Mouse (Mus musculus) testis, adult 2 months (tissue): Measurements from ENCODE around the gene Fxyd6. TPM values are rescaled to one million over a fixed set of nuclear protein-coding genes. Genes with fewer than 3 reads are reported as not detected.

Experiments used
- H3K27ac ChIP-seq: fragments of 200-500 bp; 2 replicates; pipeline ENCODE4 v1.5.1; 2012; ENCODE audit warnings: low read depth, low read length; ENCODE audit not compliant: control insufficient read depth, insufficient read depth
- H3K27me3 ChIP-seq: fragments of 200-500 bp; 2 replicates; pipeline ENCODE4 v1.6.1; 2012; ENCODE audit warnings: mild to moderate bottlenecking, low read length, moderate library complexity; ENCODE audit not compliant: control insufficient read depth, insufficient read depth
- H3K36me3 ChIP-seq: fragments of 200-500 bp; 2 replicates; pipeline ENCODE4 v1.6.1; 2012; ENCODE audit warnings: mild to moderate bottlenecking, low read length; ENCODE audit not compliant: control insufficient read depth, insufficient read depth
- H3K4me1 ChIP-seq: fragments of 200-500 bp; 2 replicates; pipeline ENCODE4 v1.6.1; 2012; ENCODE audit warnings: low read length; ENCODE audit not compliant: control insufficient read depth, insufficient read depth
- H3K4me3 ChIP-seq: fragments of 200-500 bp; 2 replicates; pipeline ENCODE4 v1.5.1; 2012; ENCODE audit warnings: low read depth, mild to moderate bottlenecking, low read length, moderate library complexity, mixed read lengths; ENCODE audit not compliant: control insufficient read depth
- CTCF ChIP-seq: fragments of 200-500 bp; IDR thresholded peaks from 2 replicates; pipeline ENCODE4 v1.5.1; 2012; ENCODE audit warnings: low read depth, mild to moderate bottlenecking, inconsistent platforms, low read length, moderate library complexity; ENCODE audit not compliant: control insufficient read depth, insufficient read depth, insufficient replicate concordance
- POLR2A ChIP-seq: fragments of 200-500 bp; IDR thresholded peaks from 2 replicates; pipeline ENCODE4 v1.6.1; 2012; ENCODE audit warnings: low read depth, mild to moderate bottlenecking, inconsistent platforms, low read length, moderate library complexity; ENCODE audit not compliant: control insufficient read depth
- polyA plus RNA-seq: library from polyadenylated mRNA; depleted of rRNA; stranded (reverse); fragments of >200 nt; gene quantifications from 2 replicates; pipeline ENCODE4 v1.2.3, GENCODE M21; 2012

Fxyd6 gene
- polyA plus RNA-seq, 1 experiment: 50.1 TPM

GRCm38 (mm10) chr9:45343066-45343465, 26.9 kb upstream of the Fxyd6 start:
- Histone ChIP-seq H3K27me3 (no peaks in the 10 kb centered on the region), H3K36me3 (no peaks in the 10 kb centered on the region), H3K4me3 (no peak overlapping the region), H3K27ac (no peak overlapping the region), H3K4me1 (no peaks in the 10 kb centered on the region)
- TF ChIP-seq CTCF: no peak
- no peak for TF ChIP-seq POLR2A

DNA sequence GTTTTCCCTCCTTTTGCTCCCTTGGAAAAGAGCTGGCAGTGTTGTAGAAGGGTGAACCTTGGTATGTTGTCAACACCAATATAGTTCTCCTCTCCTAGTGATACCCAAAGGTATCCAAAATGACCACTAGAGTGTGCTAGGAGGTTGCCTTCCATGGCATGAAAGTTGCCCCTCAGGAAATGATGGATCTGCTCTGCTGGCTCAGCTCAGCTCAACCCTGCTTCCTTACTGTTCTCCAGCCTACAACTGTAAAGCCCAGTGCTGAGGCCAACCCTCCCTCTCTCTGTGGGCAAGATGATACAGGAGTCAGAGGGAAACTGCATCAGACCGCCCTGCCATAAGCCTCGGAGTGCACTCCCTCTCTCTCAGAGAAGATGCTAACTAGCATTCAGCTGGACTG, 24.5 kb upstream of the Fxyd6 start:
- Histone ChIP-seq H3K27me3 (no peaks in the 10 kb centered on the region), H3K27ac (no peak overlapping the region), H3K36me3 (no peaks in the 10 kb centered on the region), H3K4me1 (no peaks in the 10 kb centered on the region), H3K4me3 (no peak overlapping the region)
- no peak for TF ChIP-seq POLR2A

DNA sequence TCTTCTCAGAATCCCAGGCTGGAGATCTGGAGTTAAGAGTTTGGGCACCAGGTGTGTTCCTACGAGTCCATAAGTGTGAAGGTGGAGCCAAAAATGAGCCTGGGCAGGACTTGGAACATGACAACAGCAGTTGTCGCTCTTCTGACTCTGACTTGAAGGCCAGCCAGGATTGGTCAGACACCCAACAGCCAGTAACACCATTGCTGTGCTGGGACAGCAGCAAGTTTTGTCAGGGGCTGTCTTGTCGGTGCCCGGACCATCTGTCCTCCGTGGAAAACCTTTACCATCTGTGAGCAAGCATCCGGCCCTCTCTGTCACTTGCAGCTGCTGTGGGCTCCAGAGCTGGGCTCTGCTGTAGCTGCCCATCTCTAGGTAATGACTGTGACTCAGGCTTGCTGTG, 23.7 kb upstream of the Fxyd6 start:
- H3K36me3 ChIP-seq: no peaks in the 10 kb centered on the region
- no peak overlapping the region for H3K4me3 ChIP-seq
- TF ChIP-seq POLR2A (no peak), CTCF (no peak)
- H3K4me1 ChIP-seq: no peaks in the 10 kb centered on the region
- no peaks in the 10 kb centered on the region for H3K27me3 ChIP-seq
- no peak overlapping the region for H3K27ac ChIP-seq

GRCm38 (mm10) chr9:45348560-45348959, 21.4 kb upstream of the Fxyd6 start:
- H3K27ac ChIP-seq: no peak overlapping the region
- no peaks in the 10 kb centered on the region for H3K36me3 ChIP-seq
- no peak for TF ChIP-seq POLR2A
- no peak for TF ChIP-seq CTCF
- no peak overlapping the region for H3K4me3 ChIP-seq
- no peaks in the 10 kb centered on the region for H3K27me3 ChIP-seq
- no peaks in the 10 kb centered on the region for H3K4me1 ChIP-seq

DNA sequence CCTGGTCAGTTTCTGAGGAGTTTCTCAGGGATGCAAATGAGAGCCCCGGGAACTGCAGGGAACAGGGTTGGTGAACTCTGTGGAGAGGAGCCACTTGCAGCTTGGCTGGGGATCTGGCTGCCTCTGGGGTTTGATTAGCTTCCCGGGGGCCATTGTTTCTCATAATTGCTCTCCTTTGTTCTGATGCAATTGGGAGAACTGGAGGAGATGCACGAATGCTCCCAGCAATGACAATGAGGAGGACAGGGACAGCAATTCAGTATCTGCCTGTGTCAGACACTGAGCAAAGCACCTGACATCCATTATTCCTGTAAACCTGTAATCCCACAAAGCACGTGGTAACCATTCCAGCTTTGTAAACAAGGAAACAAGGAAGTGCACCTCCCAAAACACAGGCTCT, 20.8 kb upstream of the Fxyd6 start:
- H3K27ac ChIP-seq: no peak overlapping the region
- no peaks in the 10 kb centered on the region for H3K27me3 ChIP-seq
- H3K36me3 ChIP-seq: no peaks in the 10 kb centered on the region
- H3K4me1 ChIP-seq: no peaks in the 10 kb centered on the region
- TF ChIP-seq CTCF: no peak
- no peak for TF ChIP-seq POLR2A
- H3K4me3 ChIP-seq: no peak overlapping the region

DNA sequence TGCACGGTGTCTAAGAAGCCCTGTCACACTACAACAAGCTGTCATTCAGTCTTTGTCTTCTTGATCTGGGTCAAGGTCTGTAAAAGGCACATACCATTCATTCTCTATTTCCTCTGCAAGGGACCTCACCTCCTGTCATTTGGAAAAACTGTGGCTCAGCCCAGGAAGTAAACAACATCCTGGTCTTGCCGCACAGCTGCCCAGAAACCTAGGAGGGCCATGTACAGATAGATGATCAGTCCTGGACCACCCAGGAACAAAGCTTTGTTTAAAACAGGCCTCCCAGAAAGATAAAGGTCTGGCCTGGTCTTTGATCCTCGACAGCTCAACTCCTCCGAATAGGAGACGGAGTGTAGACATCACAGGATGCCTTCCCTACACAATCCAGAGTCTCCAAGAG, 20.1 kb upstream of the Fxyd6 start:
- Histone ChIP-seq H3K27me3 (no peaks in the 10 kb centered on the region), H3K4me1 (no peaks in the 10 kb centered on the region), H3K27ac (no peak overlapping the region), H3K36me3 (no peaks in the 10 kb centered on the region), H3K4me3 (no peak overlapping the region)
- TF ChIP-seq CTCF (no peak), POLR2A (no peak)

DNA sequence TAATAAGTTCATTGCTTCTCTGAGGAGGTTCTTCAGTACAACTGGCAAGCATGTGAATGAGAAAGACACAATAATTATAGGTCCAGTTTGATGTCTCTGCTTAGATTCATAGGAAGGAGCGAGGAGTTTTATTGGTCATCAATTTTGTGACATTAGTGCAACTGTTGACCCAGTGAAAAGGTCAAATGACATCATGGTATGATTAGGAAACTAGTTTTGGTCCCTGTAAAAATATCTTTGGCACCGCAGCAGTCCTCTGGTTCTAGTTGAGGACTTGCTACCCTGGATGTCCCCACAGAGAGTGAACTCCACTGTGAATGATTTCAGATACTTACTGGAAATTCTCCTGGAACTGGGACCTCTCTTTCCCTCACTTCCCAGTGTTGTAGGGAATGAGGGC, 14.8 kb upstream of the Fxyd6 start:
- TF ChIP-seq CTCF: no peak
- no peak for TF ChIP-seq POLR2A
- H3K36me3 ChIP-seq: no peaks in the 10 kb centered on the region
- no peak overlapping the region for H3K27ac ChIP-seq
- H3K4me1 ChIP-seq: no peaks in the 10 kb centered on the region
- no peak overlapping the region for H3K4me3 ChIP-seq
- no peaks in the 10 kb centered on the region for H3K27me3 ChIP-seq

DNA sequence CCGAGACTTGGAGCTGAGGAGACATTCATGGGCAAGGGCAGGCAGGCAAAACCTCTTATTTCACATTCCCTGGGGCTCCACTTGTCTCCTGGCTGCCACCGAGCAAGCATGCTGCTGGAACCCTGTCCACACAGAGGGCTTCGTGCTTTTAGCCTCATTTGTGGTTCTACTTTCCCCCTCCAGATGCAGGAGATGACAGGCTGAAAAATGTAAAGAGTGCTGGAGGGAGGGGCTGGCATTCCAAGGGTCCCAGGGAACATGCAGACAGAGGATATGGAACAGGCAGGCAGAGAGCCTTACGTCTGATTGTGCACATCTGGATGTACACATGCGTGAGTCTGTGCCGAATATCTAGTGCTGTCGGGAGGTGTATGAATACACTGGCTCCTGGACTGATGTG, 11.6 kb upstream of the Fxyd6 start:
- TF ChIP-seq POLR2A (no peak), CTCF (no peak)
- H3K36me3 ChIP-seq: no peaks in the 10 kb centered on the region
- H3K4me3 ChIP-seq: no peak overlapping the region
- H3K4me1 ChIP-seq: no peaks in the 10 kb centered on the region
- no peaks in the 10 kb centered on the region for H3K27me3 ChIP-seq
- H3K27ac ChIP-seq: no peak overlapping the region
